Mouse (Mus musculus): ENCODE measurements around the gene Rap1gap2. TPM values are rescaled to one million over a fixed set of nuclear protein-coding genes. Genes with fewer than 3 reads are reported as not detected.

The Rap1gap2 gene
- polyA plus RNA-seq, 1 experiment from 2014 or later, result 3.4 TPM

GRCm38 (mm10) chr11:74502485-74502884 lies 108.2 kb downstream of the Rap1gap2 start:
- H3K4me1 ChIP-seq (ENCODE audit: control insufficient read depth, insufficient read depth, low read length), result peaks cover 8% of the 10 kb centered on the region
- ATAC-seq (ENCODE audit: low read depth) (no peak; the same call in 1 of the 2 replicates), DNase-seq (ENCODE audit: low spot score) (peak; percentile 63)
- no peak overlapping the region for H3K4me3 ChIP-seq (ENCODE audit: low read depth, low read length)
- H3K27me3 ChIP-seq (replicated peaks; ENCODE audit: control insufficient read depth, insufficient read depth, low read length), result no peaks in the 10 kb centered on the region
- H3K27ac ChIP-seq (replicated peaks; ENCODE audit: low read depth, low read length), result no peak overlapping the region
- no peak overlapping the region for H3K4me2 ChIP-seq (ENCODE audit: low read depth, low read length)
- H3K9ac ChIP-seq (ENCODE audit: low read depth, low read length), result no peak overlapping the region
- no peaks in the 10 kb centered on the region for H3K9me3 ChIP-seq (ENCODE audit: control insufficient read depth, low read length)
- WGBS, result 45% methylated on average over 8 of the region's 8 CpGs
- no peaks in the 10 kb centered on the region for H3K36me3 ChIP-seq (ENCODE audit: control insufficient read depth, insufficient read depth, low read length)

DNA sequence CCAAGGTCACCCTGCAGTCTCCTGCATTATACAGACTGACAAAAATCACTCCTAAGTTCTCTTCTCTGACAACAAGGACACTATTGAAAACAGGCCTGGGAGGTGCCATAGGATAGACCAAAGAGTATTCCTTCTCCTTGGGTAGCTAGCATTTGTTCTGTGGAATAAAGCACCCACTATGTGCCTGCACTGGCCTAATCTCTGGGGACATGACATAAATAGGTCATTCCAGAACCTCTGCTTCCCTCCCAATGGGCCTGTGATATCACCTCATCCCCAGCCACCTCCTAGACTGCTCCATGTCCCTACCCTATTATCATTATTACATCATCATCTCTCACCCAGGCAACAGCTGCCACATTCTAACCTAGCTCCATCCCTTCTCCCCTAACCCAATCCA lies 108.7 kb downstream of the Rap1gap2 start:
- Histone ChIP-seq H3K4me1 (ENCODE audit: control insufficient read depth, insufficient read depth, low read length) (peaks cover 8% of the 10 kb centered on the region), H3K4me2 (ENCODE audit: low read depth, low read length) (no peak overlapping the region), H3K27ac (replicated peaks; ENCODE audit: low read depth, low read length) (no peak overlapping the region), H3K36me3 (ENCODE audit: control insufficient read depth, insufficient read depth, low read length) (no peaks in the 10 kb centered on the region), H3K9me3 (ENCODE audit: control insufficient read depth, low read length) (no peaks in the 10 kb centered on the region), H3K27me3 (replicated peaks; ENCODE audit: control insufficient read depth, insufficient read depth, low read length) (no peaks in the 10 kb centered on the region), H3K9ac (ENCODE audit: low read depth, low read length) (no peak overlapping the region), H3K4me3 (ENCODE audit: low read depth, low read length) (no peak overlapping the region)
- DNase-seq (ENCODE audit: low spot score), result no peak
- no peak for ATAC-seq (ENCODE audit: low read depth)

DNA sequence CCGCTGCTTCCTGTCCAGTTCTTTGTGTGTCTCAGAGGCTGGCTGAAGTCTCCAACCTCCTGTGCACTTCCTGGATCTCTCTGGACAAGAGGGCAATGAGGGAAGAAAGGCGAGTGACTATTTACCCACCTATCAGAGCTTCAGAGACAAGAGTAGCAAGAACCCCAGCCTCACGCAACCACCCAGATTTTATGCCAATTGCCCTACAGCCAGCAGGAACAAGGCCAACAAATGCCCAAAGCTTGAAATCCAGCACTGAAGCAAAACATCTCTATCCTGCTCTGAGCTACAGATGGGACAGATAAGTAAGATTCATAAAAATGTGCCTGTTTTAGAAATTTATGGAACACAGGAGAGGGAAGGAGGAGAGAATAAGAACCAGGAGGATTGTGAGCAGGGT lies 109.7 kb downstream of the Rap1gap2 start:
- H3K36me3 ChIP-seq (ENCODE audit: control insufficient read depth, insufficient read depth, low read length), result no peaks in the 10 kb centered on the region
- H3K9me3 ChIP-seq (ENCODE audit: control insufficient read depth, low read length), result 0 out of 2 replicates have a peak, but pooled peaks cover under 1% of the 10 kb centered on the region
- peaks cover 8% of the 10 kb centered on the region for H3K4me1 ChIP-seq (ENCODE audit: control insufficient read depth, insufficient read depth, low read length)
- WGBS, result 56% methylated on average over 3 of the region's 3 CpGs
- H3K4me3 ChIP-seq (ENCODE audit: low read depth, low read length), result no peak overlapping the region
- no peak overlapping the region for H3K4me2 ChIP-seq (ENCODE audit: low read depth, low read length)
- no peak overlapping the region for H3K9ac ChIP-seq (ENCODE audit: low read depth, low read length)
- no peak for DNase-seq (ENCODE audit: low spot score)
- no peaks in the 10 kb centered on the region for H3K27me3 ChIP-seq (replicated peaks; ENCODE audit: control insufficient read depth, insufficient read depth, low read length)
- no peak for ATAC-seq (ENCODE audit: low read depth)
- no peak overlapping the region for H3K27ac ChIP-seq (replicated peaks; ENCODE audit: low read depth, low read length)

- 29% methylated on average over 8 of the region's 8 CpGs for WGBS
- Histone ChIP-seq H3K36me3 (ENCODE audit: control insufficient read depth, insufficient read depth, low read length) (no peaks in the 10 kb centered on the region), H3K4me2 (ENCODE audit: low read depth, low read length) (no peak overlapping the region), H3K27ac (replicated peaks; ENCODE audit: low read depth, low read length) (no peak overlapping the region), H3K4me3 (ENCODE audit: low read depth, low read length) (no peak overlapping the region), H3K4me1 (ENCODE audit: control insufficient read depth, insufficient read depth, low read length) (peaks cover 8% of the 10 kb centered on the region), H3K27me3 (replicated peaks; ENCODE audit: control insufficient read depth, insufficient read depth, low read length) (no peaks in the 10 kb centered on the region), H3K9me3 (ENCODE audit: control insufficient read depth, low read length) (0 out of 2 replicates have a peak, but pooled peaks cover 6% of the 10 kb centered on the region), H3K9ac (ENCODE audit: low read depth, low read length) (no peak overlapping the region)
- DNase-seq (ENCODE audit: low spot score) (no peak), ATAC-seq (ENCODE audit: low read depth) (no peak)
Measured at GRCm38 (mm10) chr11:74499521-74500099, 111.1 kb downstream of the Rap1gap2 start.

DNA sequence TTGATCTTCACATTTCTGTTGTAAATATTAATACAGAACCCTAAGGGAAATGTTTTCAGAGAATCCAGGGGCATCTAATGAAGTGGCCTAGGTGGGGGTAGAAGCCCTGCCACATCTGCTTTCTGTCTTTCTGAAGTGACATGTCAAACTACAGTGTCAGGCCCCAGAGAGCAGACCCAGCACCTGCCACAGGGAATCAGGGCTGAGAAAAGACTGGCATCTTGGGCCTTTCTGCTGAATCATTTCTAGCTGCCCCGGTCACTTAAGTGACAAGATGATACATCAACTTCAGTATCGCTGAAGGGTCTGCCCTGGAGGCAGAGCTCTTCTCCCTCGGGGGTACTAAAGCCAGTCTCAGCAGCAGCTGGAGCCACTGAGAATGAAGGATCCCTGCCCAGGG lies 111.7 kb downstream of the Rap1gap2 start:
- no peak overlapping the region for H3K9ac ChIP-seq (ENCODE audit: low read depth, low read length)
- ATAC-seq (ENCODE audit: low read depth), result no peak
- DNase-seq (ENCODE audit: low spot score), result no peak
- H3K27ac ChIP-seq (replicated peaks; ENCODE audit: low read depth, low read length), result no peak overlapping the region
- 0 out of 2 replicates have a peak, but pooled peaks cover 6% of the 10 kb centered on the region for H3K9me3 ChIP-seq (ENCODE audit: control insufficient read depth, low read length)
- 35% methylated on average over 3 of the region's 3 CpGs for whole genome bisulfite sequencing
- H3K27me3 ChIP-seq (replicated peaks; ENCODE audit: control insufficient read depth, insufficient read depth, low read length), result no peaks in the 10 kb centered on the region
- no peaks in the 10 kb centered on the region for H3K36me3 ChIP-seq (ENCODE audit: control insufficient read depth, insufficient read depth, low read length)
- no peak overlapping the region for H3K4me3 ChIP-seq (ENCODE audit: low read depth, low read length)
- H3K4me2 ChIP-seq (ENCODE audit: low read depth, low read length), result no peak overlapping the region
- H3K4me1 ChIP-seq (ENCODE audit: control insufficient read depth, insufficient read depth, low read length), result peaks cover 8% of the 10 kb centered on the region

GRCm38 (mm10) chr11:74496581-74496980 lies 114.1 kb downstream of the Rap1gap2 start:
- no peak overlapping the region for H3K4me3 ChIP-seq (ENCODE audit: low read depth, low read length)
- DNase-seq (ENCODE audit: low spot score) (no peak), ATAC-seq (ENCODE audit: low read depth) (no peak)
- H3K36me3 ChIP-seq (ENCODE audit: control insufficient read depth, insufficient read depth, low read length), result no peaks in the 10 kb centered on the region
- H3K27me3 ChIP-seq (replicated peaks; ENCODE audit: control insufficient read depth, insufficient read depth, low read length), result no peaks in the 10 kb centered on the region
- no peak overlapping the region for H3K4me2 ChIP-seq (ENCODE audit: low read depth, low read length)
- H3K9ac ChIP-seq (ENCODE audit: low read depth, low read length), result no peak overlapping the region
- 0 out of 2 replicates have a peak, but pooled peaks cover 6% of the 10 kb centered on the region for H3K9me3 ChIP-seq (ENCODE audit: control insufficient read depth, low read length)
- H3K4me1 ChIP-seq (ENCODE audit: control insufficient read depth, insufficient read depth, low read length), result peaks cover 8% of the 10 kb centered on the region
- no peak overlapping the region for H3K27ac ChIP-seq (replicated peaks; ENCODE audit: low read depth, low read length)
- WGBS, result 97% methylated on average over 3 of the region's 3 CpGs

GRCm38 (mm10) chr11:74493936-74494335 lies 116.8 kb downstream of the Rap1gap2 start:
- DNase-seq (ENCODE audit: low spot score), result no peak
- H3K4me2 ChIP-seq (ENCODE audit: low read depth, low read length), result no peak overlapping the region
- no peaks in the 10 kb centered on the region for H3K36me3 ChIP-seq (ENCODE audit: control insufficient read depth, insufficient read depth, low read length)
- H3K4me1 ChIP-seq (ENCODE audit: control insufficient read depth, insufficient read depth, low read length), result no peaks in the 10 kb centered on the region
- H3K27me3 ChIP-seq (replicated peaks; ENCODE audit: control insufficient read depth, insufficient read depth, low read length), result no peaks in the 10 kb centered on the region
- H3K4me3 ChIP-seq (ENCODE audit: low read depth, low read length), result no peak overlapping the region
- ATAC-seq (ENCODE audit: low read depth), result no peak
- 0 out of 2 replicates have a peak, but pooled peaks cover 6% of the 10 kb centered on the region for H3K9me3 ChIP-seq (ENCODE audit: control insufficient read depth, low read length)
- H3K27ac ChIP-seq (replicated peaks; ENCODE audit: low read depth, low read length), result no peak overlapping the region
- H3K9ac ChIP-seq (ENCODE audit: low read depth, low read length), result no peak overlapping the region
- whole genome bisulfite sequencing, result 67% methylated on average over 8 of the region's 8 CpGs

DNA sequence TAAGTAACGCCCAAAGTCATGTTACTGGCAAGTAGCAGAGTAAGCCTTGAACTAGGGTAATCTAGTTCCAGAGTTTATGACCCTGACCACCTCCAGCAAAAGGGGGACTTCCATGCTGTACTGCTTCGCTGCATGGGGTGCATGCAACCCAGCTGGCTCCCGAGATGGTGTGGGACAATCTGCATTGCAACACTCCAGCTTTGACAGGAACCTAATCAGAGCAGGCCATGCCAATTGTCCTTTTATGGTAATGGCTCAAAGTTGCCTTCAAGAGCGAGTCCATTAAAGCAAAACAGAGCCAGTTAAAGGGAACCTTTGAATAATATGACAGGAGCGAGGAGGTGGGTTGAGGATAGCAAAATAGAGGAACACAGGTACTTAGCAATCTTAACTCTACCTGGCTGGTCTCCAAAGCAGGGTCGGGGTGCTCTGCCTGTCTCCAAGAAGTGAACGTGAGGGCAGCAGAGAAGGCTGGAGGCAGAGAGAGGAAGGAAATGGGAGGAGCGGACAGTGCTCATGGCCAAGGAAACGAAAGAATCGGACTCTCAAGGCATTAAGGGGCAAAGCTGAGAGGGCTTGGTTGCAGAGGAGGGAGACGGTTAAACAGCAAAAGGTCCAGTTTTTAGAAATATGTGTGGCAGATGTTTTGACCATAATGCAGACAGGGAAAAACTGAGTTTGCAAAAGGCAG lies 117.4 kb downstream of the Rap1gap2 start:
- H3K27me3 ChIP-seq (replicated peaks; ENCODE audit: control insufficient read depth, insufficient read depth, low read length), result no peaks in the 10 kb centered on the region
- H3K4me3 ChIP-seq (ENCODE audit: low read depth, low read length), result no peak overlapping the region
- H3K4me2 ChIP-seq (ENCODE audit: low read depth, low read length), result no peak overlapping the region
- 0 out of 2 replicates have a peak, but pooled peaks cover 6% of the 10 kb centered on the region for H3K9me3 ChIP-seq (ENCODE audit: control insufficient read depth, low read length)
- 65% methylated on average over 11 of the region's 11 CpGs for WGBS
- H3K4me1 ChIP-seq (ENCODE audit: control insufficient read depth, insufficient read depth, low read length), result no peaks in the 10 kb centered on the region
- no peak overlapping the region for H3K27ac ChIP-seq (replicated peaks; ENCODE audit: low read depth, low read length)
- no peaks in the 10 kb centered on the region for H3K36me3 ChIP-seq (ENCODE audit: control insufficient read depth, insufficient read depth, low read length)
- ATAC-seq (ENCODE audit: low read depth), result no peak
- no peak overlapping the region for H3K9ac ChIP-seq (ENCODE audit: low read depth, low read length)
- no peak for DNase-seq (ENCODE audit: low spot score)

DNA sequence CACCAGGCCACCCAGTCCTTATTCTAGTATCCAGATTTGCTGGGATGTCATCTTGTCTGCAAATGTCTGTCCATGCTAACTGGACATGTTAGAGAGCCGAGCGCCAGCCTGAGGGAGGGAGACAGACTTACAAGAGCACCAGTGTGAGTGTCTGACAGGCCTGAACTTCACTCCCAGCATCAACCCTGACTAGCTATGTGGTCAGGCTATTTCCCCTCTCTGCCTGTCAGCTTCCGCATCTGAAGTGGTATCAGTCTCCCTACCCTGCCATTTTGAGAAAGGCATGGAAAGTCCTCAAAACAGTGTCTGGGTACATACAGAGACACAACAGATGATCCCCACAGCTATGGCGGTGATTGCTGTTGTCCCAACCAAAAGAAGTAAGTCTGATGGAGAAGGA lies 119.6 kb downstream of the Rap1gap2 start:
- H3K27ac ChIP-seq (replicated peaks; ENCODE audit: low read depth, low read length), result no peak overlapping the region
- H3K9me3 ChIP-seq (ENCODE audit: control insufficient read depth, low read length), result 0 out of 2 replicates have a peak, but pooled peaks cover 5% of the 10 kb centered on the region
- no peak overlapping the region for H3K4me3 ChIP-seq (ENCODE audit: low read depth, low read length)
- no peak overlapping the region for H3K9ac ChIP-seq (ENCODE audit: low read depth, low read length)
- no peaks in the 10 kb centered on the region for H3K36me3 ChIP-seq (ENCODE audit: control insufficient read depth, insufficient read depth, low read length)
- no peaks in the 10 kb centered on the region for H3K27me3 ChIP-seq (replicated peaks; ENCODE audit: control insufficient read depth, insufficient read depth, low read length)
- no peak for ATAC-seq (ENCODE audit: low read depth)
- no peak for DNase-seq (ENCODE audit: low spot score)
- 86% methylated on average over 4 of the region's 4 CpGs for WGBS
- H3K4me2 ChIP-seq (ENCODE audit: low read depth, low read length), result no peak overlapping the region
- H3K4me1 ChIP-seq (ENCODE audit: control insufficient read depth, insufficient read depth, low read length), result no peaks in the 10 kb centered on the region
